Comparison of ENCODE assay signal across 10 mouse cellular contexts in the genomic region with DNA sequence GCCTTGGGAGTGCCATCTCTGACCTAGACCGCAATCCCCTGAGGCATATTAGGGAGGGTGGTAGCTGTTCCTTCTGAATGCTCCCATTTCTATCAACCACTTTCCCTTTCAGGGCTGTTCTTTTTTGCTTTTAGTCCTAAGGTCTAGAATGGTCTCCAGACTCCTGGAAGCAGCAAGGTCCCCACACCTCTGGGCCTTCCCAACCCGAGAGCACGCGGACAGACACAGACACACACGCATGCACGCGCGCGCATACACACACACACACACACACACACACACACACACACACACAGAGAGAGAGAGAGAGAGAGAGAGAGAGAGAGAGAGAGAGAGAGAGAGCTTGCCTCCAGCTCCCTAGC. TPM values are rescaled to one million over a fixed set of nuclear protein-coding genes. Genes with fewer than 3 reads are reported as not detected.
DNase-seq lines count a peak whose midpoint lies in the region; ATAC-seq and TF ChIP-seq lines count a peak whose summit lies in the region.
"Had no signal": no experiment of that assay in that cellular context is flagged by ENCODE, and none has a peak within 500 bp of the region (broad histone marks: within the 10 kb centered on the region; RNA-seq: fewer than 3 reads in every experiment).

No protein-coding gene starts in this region.

- TF ChIP-seq CTCF in layer of hippocampus, adult 2 months (conservative IDR thresholded peaks at IDR 0.05), result no peak

- H3K9me3 ChIP-seq in forebrain, embryonic 10.5 days, result no peaks in the 10 kb centered on the region
- no peaks in the 10 kb centered on the region for H3K9me3 ChIP-seq in limb, embryonic 10.5 days (replicated peaks)
- H3K9me3 ChIP-seq in neural tube, embryonic 13.5 days, result no peaks in the 10 kb centered on the region

- peak overlapping the region; percentile 59 for H3K4me2 ChIP-seq in neural tube, embryonic 13.5 days

- peak; percentile 26; the same call in 1 of the 2 replicates for ATAC-seq in neural tube, embryonic 13.5 days (ENCODE audit: low read depth)

- no peaks in the 10 kb centered on the region for H3K36me3 ChIP-seq in forebrain, embryonic 10.5 days (replicated peaks)
- H3K36me3 ChIP-seq in limb, embryonic 10.5 days, result no peaks in the 10 kb centered on the region
- no peaks in the 10 kb centered on the region for H3K36me3 ChIP-seq in neural tube, embryonic 13.5 days

- 38% methylated on average over 9 of the region's 9 CpGs for WGBS in forebrain, embryonic 10.5 days
- 24% methylated on average over 4 of the region's 9 CpGs for WGBS in limb, embryonic 10.5 days
- WGBS in neural tube, embryonic 13.5 days, result 24% methylated on average over 6 of the region's 9 CpGs

- H3K27ac ChIP-seq in layer of hippocampus, adult 2 months, result peak overlapping the region; percentile 51; the same call in 1 of the 2 replicates
- no peak overlapping the region for H3K27ac ChIP-seq in forebrain, embryonic 10.5 days
- H3K27ac ChIP-seq in limb, embryonic 10.5 days, result no peak overlapping the region
- H3K27ac ChIP-seq in neural tube, embryonic 13.5 days (replicated peaks), result peak overlapping the region; percentile 90; the same call in 1 of the 2 replicates

- DNase-seq in layer of hippocampus, adult 2 months (ENCODE audit: low spot score in 2 of 2), result no peak
- no peak for DNase-seq in layer of hippocampus, postnatal 36 days
- DNase-seq in forebrain, embryonic 10.5 days (ENCODE audit: extremely low spot score, low spot score), result no peak
- no peak for DNase-seq in limb, embryonic 10.5 days (ENCODE audit: low spot score)
- no peak for DNase-seq in retina, embryonic 14.5 days (ENCODE audit: low spot score)
- DNase-seq in gastrocnemius, adult 8-10 months (ENCODE audit: low spot score in 2 of 2), result no peak
- no peak for DNase-seq in adrenal gland, postnatal 10 days

- H3K27me3 ChIP-seq in forebrain, embryonic 10.5 days (ENCODE audit: poor library complexity, severe bottlenecking), result peaks cover 83% of the 10 kb centered on the region
- H3K27me3 ChIP-seq in limb, embryonic 10.5 days (ENCODE audit: low read depth, poor library complexity, severe bottlenecking), result peaks cover 88% of the 10 kb centered on the region
- H3K27me3 ChIP-seq in neural tube, embryonic 13.5 days, result peaks cover 59% of the 10 kb centered on the region

- peak overlapping the region; percentile 89 for H3K9ac ChIP-seq in neural tube, embryonic 13.5 days

- 0 out of 2 replicates have a peak, but pooled peaks cover 7% of the 10 kb centered on the region for H3K4me1 ChIP-seq in forebrain, embryonic 10.5 days
- H3K4me1 ChIP-seq in limb, embryonic 10.5 days, result peaks cover 5% of the 10 kb centered on the region; the same call in 1 of the 2 replicates
- H3K4me1 ChIP-seq in neural tube, embryonic 13.5 days (replicated peaks), result peaks cover 24% of the 10 kb centered on the region

- peak overlapping the region; percentile 59 for H3K4me3 ChIP-seq in layer of hippocampus, adult 2 months
- H3K4me3 ChIP-seq in forebrain, embryonic 10.5 days, result peak overlapping the region; percentile 66
- H3K4me3 ChIP-seq in limb, embryonic 10.5 days, result peak overlapping the region; percentile 61
- H3K4me3 ChIP-seq in neural tube, embryonic 13.5 days, result peak overlapping the region; percentile 62

RNA-seq across cellular contexts. Expression of a gene that starts 0.4 kb away (rescaled TPM):
- total RNA-seq in layer of hippocampus, adult 2 months (2021), result 10 to 100 TPM in 1 of 2 experiments, 1 to 10 TPM in 1; 8.5 to 15.0 TPM
- total RNA-seq in layer of hippocampus, postnatal 36 days (2021), result 10 to 100 TPM in 1 of 2 experiments, 1 to 10 TPM in 1; 9.3 to 10.8 TPM
- 1.6 and 2.3 TPM in 2 replicates for polyA plus RNA-seq in forebrain, embryonic 10.5 days (2016; fragmentation: Nextera tagmentation; extraction: Ambion mirVana)
- 0.28 and 0.34 TPM in 2 replicates for polyA plus RNA-seq in limb, embryonic 10.5 days (2016; fragmentation: Nextera tagmentation; extraction: Ambion mirVana)
- polyA plus RNA-seq in neural tube, embryonic 13.5 days (2015; fragmentation: Nextera tagmentation; extraction: Ambion mirVana), result 18.7 and 21.9 TPM in 2 replicates
- total RNA-seq in gastrocnemius, adult 8-10 months (2022), result 10 to 100 TPM; 25.0 to 32.1 (median 27.5) TPM
- total RNA-seq in adrenal gland, postnatal 10 days (2021), result 10 to 100 TPM; 12.5 to 19.1 TPM
- total RNA-seq: common myeloid progenitor, adult 5-6 weeks had no signal
- polyA plus RNA-seq: Patski had no signal

Comparison
In these comparisons a context has a peak if more than half of its experiments do, and no peak if none do; other contexts are left out.
1. H3K27ac ChIP-seq: peak in layer of hippocampus, adult 2 months (single experiment) and neural tube, embryonic 13.5 days (single experiment); none in forebrain, embryonic 10.5 days (single experiment) and limb, embryonic 10.5 days (single experiment).
2. Peak in every context shown above with its lines, with median percentiles within 50 percentile points of each other: H3K4me3 ChIP-seq.